Mouse (Mus musculus): ENCODE measurements around the gene Slc46a1. TPM values are rescaled to one million over a fixed set of nuclear protein-coding genes. Genes with fewer than 3 reads are reported as not detected.
A peak's percentile ranks its signal among the peaks of the same experiment; 100 is the strongest.

Slc46a1 gene
- polyA plus RNA-seq, 1 experiment from 2014 or later, result 20.2 TPM

GRCm38 (mm10) chr11:78513106-78513790 is 47.8 kb downstream of the Slc46a1 start:
- H3K36me3 ChIP-seq, result peaks cover 41% of the 10 kb centered on the region
- H3K9ac ChIP-seq (replicated peaks), result peak overlapping the region; percentile 98
- WGBS, result 67% methylated on average over 3 of the region's 3 CpGs
- H3K9me3 ChIP-seq, result no peaks in the 10 kb centered on the region
- no peak overlapping the region for H3K27ac ChIP-seq (replicated peaks)
- H3K4me1 ChIP-seq, result peaks cover 19% of the 10 kb centered on the region
- no peak for ATAC-seq (replicated peaks)
- H3K4me3 ChIP-seq, result peak overlapping the region; percentile 96
- H3K27me3 ChIP-seq, result no peaks in the 10 kb centered on the region
- H3K4me2 ChIP-seq (replicated peaks), result peak overlapping the region; percentile 92

GRCm38 (mm10) chr11:78515549-78516325 is 50.2 kb downstream of the Slc46a1 start:
- Histone ChIP-seq H3K9me3 (no peaks in the 10 kb centered on the region), H3K27ac (replicated peaks) (no peak overlapping the region), H3K27me3 (no peaks in the 10 kb centered on the region), H3K4me1 (peaks cover 19% of the 10 kb centered on the region), H3K36me3 (peaks cover 58% of the 10 kb centered on the region), H3K9ac (replicated peaks) (no peak overlapping the region), H3K4me3 (no peak overlapping the region), H3K4me2 (replicated peaks) (no peak overlapping the region)
- 71% methylated on average over 2 of the region's 2 CpGs for WGBS
- ATAC-seq (replicated peaks), result no peak

GRCm38 (mm10) chr11:78518931-78519330 is 53.4 kb downstream of the Slc46a1 start:
- peaks cover 89% of the 10 kb centered on the region for H3K36me3 ChIP-seq
- H3K4me3 ChIP-seq, result no peak overlapping the region
- WGBS, result 90% methylated on average over 10 of the region's 10 CpGs
- H3K4me1 ChIP-seq, result no peaks in the 10 kb centered on the region
- H3K27ac ChIP-seq (replicated peaks), result no peak overlapping the region
- no peaks in the 10 kb centered on the region for H3K27me3 ChIP-seq
- H3K9me3 ChIP-seq, result no peaks in the 10 kb centered on the region
- ATAC-seq (replicated peaks), result no peak
- no peak overlapping the region for H3K9ac ChIP-seq (replicated peaks)
- no peak overlapping the region for H3K4me2 ChIP-seq (replicated peaks)

Other genes starting within 250 kb of the Slc46a1 start
- 66.7 and 69.4 TPM in 2 replicates for gene Sdf2, start 220.0 kb upstream of the Slc46a1 start, polyA plus RNA-seq (2015; fragmentation: Nextera tagmentation; extraction: Ambion mirVana)
- gene Supt6, start 219.7 kb upstream of the Slc46a1 start, polyA plus RNA-seq (2015; fragmentation: Nextera tagmentation; extraction: Ambion mirVana), result 29.0 and 29.4 TPM in 2 replicates
- 58.5 and 60.5 TPM in 2 replicates for gene 2610507B11Rik, start 203.9 kb upstream of the Slc46a1 start, polyA plus RNA-seq (2015; fragmentation: Nextera tagmentation; extraction: Ambion mirVana)
- gene BC030499, start 174.9 kb upstream of the Slc46a1 start, polyA plus RNA-seq (2015; fragmentation: Nextera tagmentation; extraction: Ambion mirVana), result 0.17 and 0.27 TPM in 2 replicates
- 23.2 and 26.1 TPM in 2 replicates for gene Spag5, start 164.2 kb upstream of the Slc46a1 start, polyA plus RNA-seq (2015; fragmentation: Nextera tagmentation; extraction: Ambion mirVana)
- gene Aldoc, start 142.7 kb upstream of the Slc46a1 start, polyA plus RNA-seq (2015; fragmentation: Nextera tagmentation; extraction: Ambion mirVana), result 167 and 176 TPM in 2 replicates
- gene Pigs, start 137.3 kb upstream of the Slc46a1 start, polyA plus RNA-seq (2015; fragmentation: Nextera tagmentation; extraction: Ambion mirVana), result 56.7 and 59.8 TPM in 2 replicates
- gene Unc119, start 122.2 kb upstream of the Slc46a1 start, polyA plus RNA-seq (2015; fragmentation: Nextera tagmentation; extraction: Ambion mirVana), result 78.9 and 82.4 TPM in 2 replicates
- not detected in 2 replicates for gene Foxn1, start 79.1 kb upstream of the Slc46a1 start, polyA plus RNA-seq (2015; fragmentation: Nextera tagmentation; extraction: Ambion mirVana)
- gene Slc13a2, start 43.5 kb upstream of the Slc46a1 start, polyA plus RNA-seq (2015; fragmentation: Nextera tagmentation; extraction: Ambion mirVana), result not detected in 2 replicates
- gene Sarm1, start 32.1 kb downstream of the Slc46a1 start, polyA plus RNA-seq (2015; fragmentation: Nextera tagmentation; extraction: Ambion mirVana), result 48.3 and 54.8 TPM in 2 replicates
- 69.0 and 76.3 TPM in 2 replicates for gene Vtn, start 33.4 kb downstream of the Slc46a1 start, polyA plus RNA-seq (2015; fragmentation: Nextera tagmentation; extraction: Ambion mirVana)
- gene Sebox, start 37.8 kb downstream of the Slc46a1 start, polyA plus RNA-seq (2015; fragmentation: Nextera tagmentation; extraction: Ambion mirVana), result 0.41 TPM in 1 of 2 replicates, not detected in the other
- 86.1 and 86.7 TPM in 2 replicates for gene Tmem199, start 46.5 kb downstream of the Slc46a1 start, polyA plus RNA-seq (2015; fragmentation: Nextera tagmentation; extraction: Ambion mirVana)
- gene Poldip2, start 46.5 kb downstream of the Slc46a1 start, polyA plus RNA-seq (2015; fragmentation: Nextera tagmentation; extraction: Ambion mirVana), result 205 and 217 TPM in 2 replicates
- gene Tnfaip1, start 70.6 kb downstream of the Slc46a1 start, polyA plus RNA-seq (2015; fragmentation: Nextera tagmentation; extraction: Ambion mirVana), result 66.8 and 67.1 TPM in 2 replicates
- gene Ift20, start 70.7 kb downstream of the Slc46a1 start, polyA plus RNA-seq (2015; fragmentation: Nextera tagmentation; extraction: Ambion mirVana), result 112 and 113 TPM in 2 replicates
- gene Tmem97, start 85.1 kb downstream of the Slc46a1 start, polyA plus RNA-seq (2015; fragmentation: Nextera tagmentation; extraction: Ambion mirVana), result 30.4 and 35.2 TPM in 2 replicates
- 31.8 and 31.9 TPM in 2 replicates for gene Nlk, start 231.7 kb downstream of the Slc46a1 start, polyA plus RNA-seq (2015; fragmentation: Nextera tagmentation; extraction: Ambion mirVana)